In genomic region chr11:101729308-101729707, GRCm38 (mm10) we compare ENCODE assay signal across 17 mouse cellular contexts. TPM values are rescaled to one million over a fixed set of nuclear protein-coding genes. Genes with fewer than 3 reads are reported as not detected.
"Had no signal": no experiment of that assay in that cellular context is flagged by ENCODE, and none has a peak within 500 bp of the region (broad histone marks: within the 10 kb centered on the region; RNA-seq: fewer than 3 reads in every experiment).

No protein-coding gene starts in this region.

- H3K9me3 ChIP-seq: kidney, embryonic 15.5 days; limb, embryonic 13.5 days; liver, embryonic 15.5 days; midbrain, embryonic 10.5 days; midbrain, embryonic 15.5 days; neural tube, embryonic 13.5 days had no signal

- H3K9ac ChIP-seq: kidney, embryonic 15.5 days; limb, embryonic 13.5 days; liver, embryonic 15.5 days; lung, embryonic 14.5 days; midbrain, embryonic 15.5 days; neural tube, embryonic 13.5 days had no signal

- H3K4me3 ChIP-seq: kidney, embryonic 15.5 days; limb, embryonic 13.5 days; liver, embryonic 15.5 days; midbrain, embryonic 10.5 days; midbrain, embryonic 15.5 days; neural tube, embryonic 13.5 days had no signal

- DNase-seq: kidney, adult 18-20 months; kidney, postnatal 14 days; left cerebral cortex, postnatal 4 days; lung, embryonic 14.5 days; lung, postnatal 10 days; lung, postnatal 4 days; right cerebral cortex, adult 18-20 months; right cerebral cortex, postnatal 25 days; thymus, postnatal 4 days had no signal

- H3K36me3 ChIP-seq: limb, embryonic 13.5 days; midbrain, embryonic 15.5 days; neural tube, embryonic 13.5 days had no signal

- H3K27me3 ChIP-seq: kidney, embryonic 15.5 days; limb, embryonic 13.5 days; liver, embryonic 15.5 days; midbrain, embryonic 15.5 days; neural tube, embryonic 13.5 days had no signal

- H3K4me2 ChIP-seq: kidney, embryonic 15.5 days; limb, embryonic 13.5 days; liver, embryonic 11.5 days; liver, embryonic 15.5 days; lung, embryonic 14.5 days; midbrain, embryonic 15.5 days; neural tube, embryonic 13.5 days had no signal

- H3K27ac ChIP-seq: kidney, embryonic 15.5 days; limb, embryonic 13.5 days; liver, embryonic 15.5 days; midbrain, embryonic 10.5 days; midbrain, embryonic 15.5 days; neural tube, embryonic 13.5 days had no signal

- ATAC-seq: midbrain, embryonic 15.5 days had no signal

RNA-seq across cellular contexts. Expression of gene Etv4, which starts 55.9 kb away (rescaled TPM):
- total RNA-seq: megakaryocyte, adult 5-6 weeks had no signal
